Mouse (Mus musculus): Measurements from ENCODE around the gene Pdxk. TPM values are rescaled to one million over a fixed set of nuclear protein-coding genes. Genes with fewer than 3 reads are reported as not detected.
"Not testable (repeated sequence)": the region's sequence is repeated elsewhere in the genome, so short reads cannot be mapped to it uniquely, and the experiment has no call there.

Gene Pdxk
- total RNA-seq, 2 experiments from 2014 or later: 18.8 to 24.7 TPM

- peak; percentile 47 for ATAC-seq (replicated peaks; ENCODE audit: poor library complexity)
These were observed 42.2 kb downstream of the Pdxk start for GRCm38 (mm10) chr10:78422614-78423013.

GRCm38 (mm10) chr10:78420929-78421328, 43.8 kb downstream of the Pdxk start:
- no peak for ATAC-seq (replicated peaks; ENCODE audit: poor library complexity)

- no peak for ATAC-seq (replicated peaks; ENCODE audit: poor library complexity)
These were observed 46.0 kb downstream of the Pdxk start for GRCm38 (mm10) chr10:78418791-78419190.

- no peak for ATAC-seq (replicated peaks; ENCODE audit: poor library complexity)
These were observed 46.9 kb downstream of the Pdxk start for GRCm38 (mm10) chr10:78417888-78418287.

GRCm38 (mm10) chr10:78414936-78415335, 49.8 kb downstream of the Pdxk start:
- ATAC-seq (replicated peaks; ENCODE audit: poor library complexity): not testable (repeated sequence)

- peak; percentile 2; the same call in 1 of the 2 replicates for ATAC-seq (replicated peaks; ENCODE audit: poor library complexity)
These were observed 51.6 kb downstream of the Pdxk start for GRCm38 (mm10) chr10:78413152-78413520.

GRCm38 (mm10) chr10:78412319-78413151, 52.2 kb downstream of the Pdxk start, which contains the start of gene Rrp1:
Gene Rrp1, minus strand, starts transcription at chr10:78413043.
- peak; percentile 99 for ATAC-seq (replicated peaks; ENCODE audit: poor library complexity)

- ATAC-seq (replicated peaks; ENCODE audit: poor library complexity): no peak
These were observed 52.9 kb downstream of the Pdxk start for GRCm38 (mm10) chr10:78411851-78412250.

- no peak for ATAC-seq (replicated peaks; ENCODE audit: poor library complexity)
These were observed 55.6 kb downstream of the Pdxk start for GRCm38 (mm10) chr10:78409035-78409788.

GRCm38 (mm10) chr10:78407132-78407531, 57.6 kb downstream of the Pdxk start:
- 0 out of 2 replicates have a peak, but pooled peaks have one; percentile 18 for ATAC-seq (replicated peaks; ENCODE audit: poor library complexity)

- ATAC-seq (replicated peaks; ENCODE audit: poor library complexity): peak; percentile 70
These were observed 58.6 kb downstream of the Pdxk start for GRCm38 (mm10) chr10:78406152-78406551.

GRCm38 (mm10) chr10:78402301-78402922, 62.4 kb downstream of the Pdxk start:
- ATAC-seq (replicated peaks; ENCODE audit: poor library complexity): no peak

GRCm38 (mm10) chr10:78401127-78401526, 63.6 kb downstream of the Pdxk start:
- ATAC-seq (replicated peaks; ENCODE audit: poor library complexity): no peak

- ATAC-seq (replicated peaks; ENCODE audit: poor library complexity): peak; percentile 82
These were observed 65.6 kb downstream of the Pdxk start for GRCm38 (mm10) chr10:78399090-78399657.

- no peak for ATAC-seq (replicated peaks; ENCODE audit: poor library complexity)
These were observed 68.2 kb downstream of the Pdxk start for GRCm38 (mm10) chr10:78396625-78396885.

GRCm38 (mm10) chr10:78395819-78396624, 68.8 kb downstream of the Pdxk start:
- peak; percentile 75 for ATAC-seq (replicated peaks; ENCODE audit: poor library complexity)

GRCm38 (mm10) chr10:78395377-78395776, 69.4 kb downstream of the Pdxk start:
- no peak for ATAC-seq (replicated peaks; ENCODE audit: poor library complexity)

- peak; percentile 82 for ATAC-seq (replicated peaks; ENCODE audit: poor library complexity)
These were observed 72.7 kb downstream of the Pdxk start for GRCm38 (mm10) chr10:78392072-78392471.

- no peak for ATAC-seq (replicated peaks; ENCODE audit: poor library complexity)
These were observed 73.7 kb downstream of the Pdxk start for GRCm38 (mm10) chr10:78390982-78391470.

Measured in megakaryocyte progenitor cell, adult 5-6 weeks (primary cell).